Mouse (Mus musculus) forebrain, embryonic 14.5 days (tissue): Measurements from ENCODE around the gene Yes1. TPM values are rescaled to one million over a fixed set of nuclear protein-coding genes. Genes with fewer than 3 reads are reported as not detected.

ENCODE experiments used
- ATAC-seq: fragments of 200-750 bp; cut with Nextera tagmentation; 2 replicates; pipeline ENCODE4 v1.8.0; 2017; ENCODE audit warnings: mild to moderate bottlenecking, moderate library complexity
- DNase-seq: peaks from one replicate; pipeline ENCODE4 v3.0.0-alpha.2; 2015; ENCODE audit warnings: low spot score
- H3K27ac ChIP-seq: fragments of 300-500 bp; sonication (generic); 2 replicates; pipeline ENCODE4 v1.5.1; 2014; ENCODE audit warnings: low read depth, mild to moderate bottlenecking, control low read depth, low read length, moderate library complexity
- H3K27me3 ChIP-seq: fragments of 300-500 bp; sonication (generic); replicated peaks from 2 replicates; pipeline ENCODE4 v1.6.1; 2014; ENCODE audit warnings: low read length, control low read depth, mixed read lengths; ENCODE audit not compliant: control insufficient read depth, insufficient read depth
- H3K36me3 ChIP-seq: fragments of 300-500 bp; sonication (generic); 2 replicates; pipeline ENCODE4 v1.6.1; 2014; ENCODE audit warnings: low read length, control low read depth; ENCODE audit not compliant: control insufficient read depth, insufficient read depth
- H3K4me1 ChIP-seq: fragments of 300-500 bp; sonication (generic); 2 replicates; pipeline ENCODE4 v1.6.1; 2014; ENCODE audit warnings: antibody characterized with exemption, low read length, control low read depth; ENCODE audit not compliant: control insufficient read depth, insufficient read depth
- H3K4me2 ChIP-seq: fragments of 300-500 bp; sonication (generic); 2 replicates; pipeline ENCODE4 v1.6.1; 2014; ENCODE audit warnings: mild to moderate bottlenecking, control low read depth, low read length
- H3K4me3 ChIP-seq: fragments of 300-500 bp; sonication (generic); 2 replicates; pipeline ENCODE4 v1.5.1; 2014; ENCODE audit warnings: low read depth, low read length, control low read depth
- H3K9ac ChIP-seq: fragments of 300-500 bp; sonication (generic); 2 replicates; pipeline ENCODE4 v1.6.1; 2014; ENCODE audit warnings: mild to moderate bottlenecking, low read length, control low read depth, moderate library complexity
- H3K9me3 ChIP-seq: fragments of 300-500 bp; sonication (generic); replicated peaks from 2 replicates; pipeline ENCODE4 v1.6.1; 2016; ENCODE audit warnings: low read length, control low read depth, mixed read lengths; ENCODE audit not compliant: control insufficient read depth
- WGBS: fragments of 180-500 bp; shearing (Covaris S2); extraction: QIAGEN DNeasy Blood & Tissue Kit; methylation state at CpG from one replicate; pipeline ENCODE4 v1.1.7; 2014; 5-methylcytosine and 5-hydroxymethylcytosine counted together
- polyA plus RNA-seq: library from polyadenylated mRNA; unstranded; fragments of >200 nt; fragmentation: Nextera tagmentation; extraction: Ambion mirVana; gene quantifications from 2 replicates; pipeline ENCODE4 v1.2.1, GENCODE M21; 2014

Gene Yes1
- polyA plus RNA-seq, 1 experiment from 2014 or later = 19.1 TPM

- Histone ChIP-seq H3K4me3 (no peak overlapping the region), H3K4me2 (no peak overlapping the region), H3K9me3 (no peaks in the 10 kb centered on the region), H3K4me1 (no peaks in the 10 kb centered on the region), H3K27me3 (no peaks in the 10 kb centered on the region), H3K36me3 (peaks cover 20% of the 10 kb centered on the region; the same call in 1 of the 2 replicates), H3K9ac (no peak overlapping the region), H3K27ac (no peak overlapping the region)
- ATAC-seq (no peak), DNase-seq (peak; percentile 59)
- WGBS = 48% methylated on average over 1 of the region's 1 CpGs
Measured at GRCm38 (mm10) chr5:32657386-32657785, 46.4 kb downstream of the Yes1 start.

GRCm38 (mm10) chr5:32682475-32682874, 71.5 kb downstream of the Yes1 start:
- Histone ChIP-seq H3K4me1 (no peaks in the 10 kb centered on the region), H3K4me2 (no peak overlapping the region), H3K9me3 (no peaks in the 10 kb centered on the region), H3K27ac (no peak overlapping the region), H3K36me3 (peaks cover 6% of the 10 kb centered on the region; the same call in 1 of the 2 replicates), H3K4me3 (no peak overlapping the region), H3K27me3 (no peaks in the 10 kb centered on the region), H3K9ac (no peak overlapping the region)
- ATAC-seq (no peak), DNase-seq (no peak)
- WGBS = 25% methylated on average over 2 of the region's 2 CpGs

- H3K9ac ChIP-seq = no peak overlapping the region
- no peak overlapping the region for H3K27ac ChIP-seq
- no peaks in the 10 kb centered on the region for H3K36me3 ChIP-seq
- H3K4me2 ChIP-seq = no peak overlapping the region
- no peaks in the 10 kb centered on the region for H3K9me3 ChIP-seq
- no peak overlapping the region for H3K4me3 ChIP-seq
- H3K4me1 ChIP-seq = no peaks in the 10 kb centered on the region
- ATAC-seq = no peak
- WGBS = 54% methylated on average over 2 of the region's 2 CpGs
- no peaks in the 10 kb centered on the region for H3K27me3 ChIP-seq
- no peak for DNase-seq
Measured at GRCm38 (mm10) chr5:32693411-32693810, 82.4 kb downstream of the Yes1 start.

- WGBS = 79% methylated on average over 5 of the region's 5 CpGs
- Histone ChIP-seq H3K4me3 (no peak overlapping the region), H3K36me3 (no peaks in the 10 kb centered on the region), H3K4me2 (no peak overlapping the region), H3K27me3 (no peaks in the 10 kb centered on the region), H3K9me3 (no peaks in the 10 kb centered on the region), H3K27ac (no peak overlapping the region), H3K9ac (no peak overlapping the region), H3K4me1 (no peaks in the 10 kb centered on the region)
- DNase-seq (no peak), ATAC-seq (no peak)
Measured at GRCm38 (mm10) chr5:32697208-32697867, 86.4 kb downstream of the Yes1 start.

- Histone ChIP-seq H3K27me3 (no peaks in the 10 kb centered on the region), H3K9me3 (no peaks in the 10 kb centered on the region), H3K36me3 (no peaks in the 10 kb centered on the region), H3K4me1 (no peaks in the 10 kb centered on the region), H3K4me3 (no peak overlapping the region), H3K9ac (no peak overlapping the region), H3K27ac (no peak overlapping the region), H3K4me2 (no peak overlapping the region)
- no peak for ATAC-seq
- no peak for DNase-seq
- 86% methylated on average over 2 of the region's 2 CpGs for WGBS
Measured at GRCm38 (mm10) chr5:32706226-32706780, 95.3 kb downstream of the Yes1 start.

GRCm38 (mm10) chr5:32711485-32711884, 100.5 kb downstream of the Yes1 start:
- H3K27me3 ChIP-seq = no peaks in the 10 kb centered on the region
- H3K9ac ChIP-seq = no peak overlapping the region
- ATAC-seq = no peak
- H3K4me1 ChIP-seq = no peaks in the 10 kb centered on the region
- no peak overlapping the region for H3K4me2 ChIP-seq
- no peaks in the 10 kb centered on the region for H3K9me3 ChIP-seq
- WGBS = 69% methylated on average over 5 of the region's 5 CpGs
- H3K36me3 ChIP-seq = no peaks in the 10 kb centered on the region
- no peak for DNase-seq
- no peak overlapping the region for H3K27ac ChIP-seq
- H3K4me3 ChIP-seq = no peak overlapping the region

- DNase-seq (peak; percentile 20), ATAC-seq (no peak)
- Histone ChIP-seq H3K4me1 (no peaks in the 10 kb centered on the region), H3K27ac (no peak overlapping the region), H3K4me3 (no peak overlapping the region), H3K27me3 (no peaks in the 10 kb centered on the region), H3K9me3 (no peaks in the 10 kb centered on the region), H3K36me3 (no peaks in the 10 kb centered on the region), H3K4me2 (no peak overlapping the region), H3K9ac (no peak overlapping the region)
- 66% methylated on average over 4 of the region's 4 CpGs for WGBS
Measured at GRCm38 (mm10) chr5:32712221-32713041, 101.5 kb downstream of the Yes1 start.

- no peak for ATAC-seq
- H3K27ac ChIP-seq = peak overlapping the region; percentile 82
Measured at GRCm38 (mm10) chr5:32713042-32713702, 102.2 kb downstream of the Yes1 start.

More at GRCm38 (mm10) chr5:32713042-32713702, 102.2 kb downstream of the Yes1 start:
- H3K4me1 ChIP-seq = no peaks in the 10 kb centered on the region
- no peaks in the 10 kb centered on the region for H3K9me3 ChIP-seq
- H3K4me3 ChIP-seq = peak overlapping the region; percentile 63
- peak overlapping the region; percentile 71 for H3K4me2 ChIP-seq
- WGBS = 15% methylated on average over 2 of the region's 2 CpGs
- no peaks in the 10 kb centered on the region for H3K27me3 ChIP-seq
- no peaks in the 10 kb centered on the region for H3K36me3 ChIP-seq
- peak overlapping the region; percentile 68 for H3K9ac ChIP-seq
- peak; percentile 48 for DNase-seq
